Mouse (Mus musculus): ENCODE results near the gene Fcrla.

- TF ChIP-seq CTCF (IDR thresholded peaks at IDR 0.05) (no peak), POLR2A (IDR thresholded peaks at IDR 0.05; ENCODE audit: insufficient read depth, low read depth, low read length) (no peak)
These were observed 28.8 kb downstream of the Fcrla start for GRCm38 (mm10) chr1:170898413-170899075.

Measured in heart, adult 2 months (tissue).